Mouse (Mus musculus) lung, postnatal 25 days (tissue): ENCODE results near the gene Glipr2.

ENCODE experiments used
- DNase-seq: peaks from one replicate; pipeline ENCODE4 v3.0.0; 2022; ENCODE audit warnings: low spot score

Gene Glipr2

GRCm38 (mm10) chr4:43970393-43971330 lies 13.5 kb downstream of the Glipr2 start:
- no peak for DNase-seq

- DNase-seq: no peak
Observed at GRCm38 (mm10) chr4:43971541-43972136, 14.4 kb downstream of the Glipr2 start.

- DNase-seq: peak; percentile 56
Observed at GRCm38 (mm10) chr4:43972137-43972591, 15.0 kb downstream of the Glipr2 start.

GRCm38 (mm10) chr4:43973526-43973981 lies 16.4 kb downstream of the Glipr2 start:
- DNase-seq: peak; percentile 78

- no peak for DNase-seq
Observed at GRCm38 (mm10) chr4:43974914-43975616, 17.9 kb downstream of the Glipr2 start.

GRCm38 (mm10) chr4:43976223-43976740 lies 19.1 kb downstream of the Glipr2 start:
- no peak for DNase-seq

- DNase-seq: no peak
Observed at GRCm38 (mm10) chr4:43978521-43979443, 21.6 kb downstream of the Glipr2 start.

GRCm38 (mm10) chr4:43979746-43980145 lies 22.5 kb downstream of the Glipr2 start:
- peak; percentile 76 for DNase-seq

- no peak for DNase-seq
Observed at GRCm38 (mm10) chr4:43980236-43980635, 23.0 kb downstream of the Glipr2 start.

- no peak for DNase-seq
Observed at GRCm38 (mm10) chr4:43980846-43981245, 23.6 kb downstream of the Glipr2 start.

- DNase-seq: no peak
Observed at GRCm38 (mm10) chr4:43981251-43981650, 24.1 kb downstream of the Glipr2 start.

GRCm38 (mm10) chr4:43982053-43982732 lies 25.0 kb downstream of the Glipr2 start:
- DNase-seq: peak; percentile 94

- DNase-seq: no peak
Observed at GRCm38 (mm10) chr4:43983181-43983580, 26.0 kb downstream of the Glipr2 start, which contains the start of gene Ccin. Gene Ccin, plus strand, starts transcription at chr4:43983483.

GRCm38 (mm10) chr4:43983756-43984155 lies 26.6 kb downstream of the Glipr2 start:
- DNase-seq: no peak

- DNase-seq: no peak
Observed at GRCm38 (mm10) chr4:43984326-43984725, 27.1 kb downstream of the Glipr2 start.

GRCm38 (mm10) chr4:43988976-43989375 lies 31.8 kb downstream of the Glipr2 start:
- no peak for DNase-seq

GRCm38 (mm10) chr4:43993072-43993471 lies 35.9 kb downstream of the Glipr2 start:
- no peak for DNase-seq

GRCm38 (mm10) chr4:43994342-43994741 lies 37.1 kb downstream of the Glipr2 start:
- DNase-seq: no peak

- DNase-seq: peak; percentile 25
Observed at GRCm38 (mm10) chr4:44003622-44004021, 46.4 kb downstream of the Glipr2 start.

- DNase-seq: no peak
Observed at GRCm38 (mm10) chr4:44004126-44004525, 46.9 kb downstream of the Glipr2 start, which contains the start of gene Clta. Gene Clta, plus strand, starts transcription at chr4:44004452.
